Mouse (Mus musculus) hindbrain, embryonic 13.5 days (tissue): ENCODE measurements around the gene Morc2b. TPM values are rescaled to one million over a fixed set of nuclear protein-coding genes. Genes with fewer than 3 reads are reported as not detected.
"Not testable (repeated sequence)": the region's sequence is repeated elsewhere in the genome, so short reads cannot be mapped to it uniquely, and the experiment has no call there.

Experiments
- ATAC-seq: fragments of 200-750 bp; cut with Nextera tagmentation; 2 replicates; pipeline ENCODE4 v1.8.0; 2017; ENCODE audit warnings: moderate TSS enrichment; ENCODE audit not compliant: low FRiP score
- H3K27ac ChIP-seq: fragments of 300-500 bp; sonication (generic); 2 replicates; pipeline ENCODE4 v1.5.1; 2015; ENCODE audit warnings: inconsistent platforms, mild to moderate bottlenecking, moderate library complexity
- H3K27me3 ChIP-seq: fragments of 300-500 bp; sonication (generic); 2 replicates; pipeline ENCODE4 v1.6.1; 2015; ENCODE audit warnings: mild to moderate bottlenecking, inconsistent platforms
- H3K36me3 ChIP-seq: fragments of 300-500 bp; sonication (generic); 2 replicates; pipeline ENCODE4 v1.6.1; 2015; ENCODE audit warnings: mild to moderate bottlenecking, inconsistent platforms
- H3K4me1 ChIP-seq: fragments of 300-500 bp; sonication (generic); replicated peaks from 2 replicates; pipeline ENCODE4 v1.6.1; 2015; ENCODE audit warnings: inconsistent platforms
- H3K4me2 ChIP-seq: fragments of 300-500 bp; sonication (generic); 2 replicates; pipeline ENCODE4 v1.6.1; 2015; ENCODE audit warnings: inconsistent platforms, mild to moderate bottlenecking, moderate library complexity
- H3K4me3 ChIP-seq: fragments of 300-500 bp; sonication (generic); 2 replicates; pipeline ENCODE4 v1.5.1; 2015; ENCODE audit warnings: mild to moderate bottlenecking, inconsistent platforms
- H3K9ac ChIP-seq: fragments of 300-500 bp; sonication (generic); 2 replicates; pipeline ENCODE4 v1.6.1; 2015; ENCODE audit warnings: mild to moderate bottlenecking, inconsistent platforms
- H3K9me3 ChIP-seq: fragments of 300-500 bp; sonication (generic); 2 replicates; pipeline ENCODE4 v1.6.1; 2016; ENCODE audit warnings: inconsistent platforms
- WGBS: fragments of 180-500 bp; shearing (Covaris S2); methylation state at CpG from one replicate; pipeline ENCODE4 v1.1.7; 2015; 5-methylcytosine and 5-hydroxymethylcytosine counted together
- polyA plus RNA-seq: library from polyadenylated mRNA; unstranded; fragments of >200 nt; fragmentation: Nextera tagmentation; extraction: Ambion mirVana; gene quantifications from 2 replicates; pipeline ENCODE4 v1.2.1, GENCODE M21; 2015

The Morc2b gene
- polyA plus RNA-seq, result 0.63 and 0.77 TPM in 2 replicates

DNA sequence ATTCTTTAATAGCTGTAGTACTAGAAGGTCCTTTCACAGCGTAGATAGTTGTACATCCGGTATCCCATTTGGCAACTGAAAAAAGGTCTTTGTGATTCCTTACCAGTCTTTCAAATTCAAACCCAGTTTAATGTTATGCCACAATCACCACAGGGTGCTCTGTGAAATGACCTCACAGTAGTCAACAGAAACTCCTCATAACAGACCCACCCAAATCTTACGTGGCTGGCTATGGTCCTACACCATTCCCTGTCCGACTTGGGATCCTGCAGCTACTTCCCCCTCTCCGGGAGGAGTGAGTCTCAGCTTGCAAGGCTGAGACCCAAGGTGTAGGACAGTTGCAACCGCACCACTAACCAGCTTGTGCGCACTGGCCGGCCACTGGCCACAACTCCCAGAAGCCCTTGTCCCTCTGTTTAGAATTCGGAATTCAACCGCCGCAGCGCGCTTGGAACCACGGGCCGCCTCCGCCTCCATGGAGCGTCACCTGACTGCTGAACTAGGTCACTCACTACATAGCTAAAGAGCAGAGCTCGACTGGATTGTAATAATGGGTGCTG lies at the start of gene Morc2b:
Morc2b (minus strand) TSS at position 423 of the 560 bp plus-strand sequence.
- Histone ChIP-seq H3K36me3 (no peaks in the 10 kb centered on the region), H3K4me3 (no peak within 1 kb of the TSS), H3K27ac (no peak within 1 kb of the TSS), H3K4me2 (no peak within 1 kb of the TSS), H3K9ac (no peak within 1 kb of the TSS), H3K9me3 (peaks cover 15% of the 10 kb centered on the region), H3K27me3 (peaks cover 4% of the 10 kb centered on the region; the same call in 1 of the 2 replicates), H3K4me1 (no peaks in the 10 kb centered on the region)
- no peak for ATAC-seq
- 82% methylated on average over 18 of the region's 18 CpGs for WGBS

DNA sequence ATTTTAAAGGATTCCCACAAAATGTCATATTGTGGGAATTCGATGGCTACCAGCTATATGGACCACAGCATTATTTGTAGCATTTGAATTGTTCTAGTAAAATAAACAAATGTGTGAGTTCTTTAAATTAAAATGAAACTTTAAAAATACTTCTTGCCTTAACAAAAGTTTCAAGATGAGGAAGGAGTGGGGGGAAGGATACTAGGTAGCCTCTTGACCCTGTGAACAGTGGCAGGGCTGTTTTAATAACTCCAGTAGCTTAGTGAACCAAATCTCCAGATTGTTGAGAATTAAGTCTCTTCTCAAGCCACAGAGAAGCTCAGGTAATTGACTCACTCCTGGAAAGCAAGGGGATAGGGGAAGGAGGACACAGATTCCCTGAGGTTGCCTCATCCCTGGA lies 28.7 kb upstream of the Morc2b start, which contains the start of gene Olfr55:
Olfr55 (plus strand) TSS at position 301 of the 400 bp plus-strand sequence.
- not testable (repeated sequence) for H3K27me3 ChIP-seq, H3K9me3 ChIP-seq, H3K9ac ChIP-seq, H3K4me1 ChIP-seq, H3K36me3 ChIP-seq, H3K4me2 ChIP-seq, ATAC-seq, H3K4me3 ChIP-seq, H3K27ac ChIP-seq
- 80% methylated on average over 1 of the region's 1 CpGs for WGBS

DNA sequence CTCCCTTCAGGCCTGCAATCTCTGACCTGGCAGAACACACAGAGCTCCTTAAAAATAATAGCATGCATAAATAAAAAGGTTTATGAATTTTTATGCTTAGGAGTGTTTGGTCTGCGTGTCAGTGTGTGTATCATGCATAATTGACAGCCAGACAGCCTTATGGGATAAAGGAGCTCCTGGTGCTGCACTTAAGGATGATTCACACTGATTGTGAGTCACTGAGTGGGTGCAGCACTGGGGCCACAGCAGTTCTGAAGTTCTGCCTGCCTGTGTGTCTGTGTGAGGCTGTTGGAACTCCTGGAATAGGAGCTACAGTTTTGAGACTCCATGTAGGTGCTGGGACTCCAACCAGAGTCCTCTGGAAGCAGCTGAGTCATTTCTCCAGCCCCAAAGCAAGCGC lies 13.2 kb downstream of the Morc2b start:
- Histone ChIP-seq H3K36me3 (no peaks in the 10 kb centered on the region), H3K4me1 (no peaks in the 10 kb centered on the region), H3K27ac (no peak overlapping the region), H3K9ac (no peak overlapping the region), H3K27me3 (no peaks in the 10 kb centered on the region), H3K4me2 (no peak overlapping the region), H3K9me3 (no peaks in the 10 kb centered on the region), H3K4me3 (no peak overlapping the region)
- no peak for ATAC-seq
- WGBS, result 63% methylated on average over 2 of the region's 2 CpGs

- H3K9me3 ChIP-seq, result no peaks in the 10 kb centered on the region; the same call in 1 of the 2 replicates
- no peaks in the 10 kb centered on the region for H3K4me1 ChIP-seq
- no peak overlapping the region for H3K4me3 ChIP-seq
- H3K27ac ChIP-seq, result no peak overlapping the region
- ATAC-seq, result no peak
- no peaks in the 10 kb centered on the region for H3K27me3 ChIP-seq
- no peaks in the 10 kb centered on the region for H3K36me3 ChIP-seq
- no peak overlapping the region for H3K9ac ChIP-seq
- H3K4me2 ChIP-seq, result no peak overlapping the region
These were observed 14.9 kb downstream of the Morc2b start for GRCm38 (mm10) chr17:33124546-33124945.

- Histone ChIP-seq H3K9ac (no peak overlapping the region), H3K27me3 (no peaks in the 10 kb centered on the region), H3K4me3 (no peak overlapping the region), H3K9me3 (no peaks in the 10 kb centered on the region), H3K27ac (no peak overlapping the region), H3K4me2 (no peak overlapping the region), H3K36me3 (peaks cover 8% of the 10 kb centered on the region), H3K4me1 (peaks cover 16% of the 10 kb centered on the region)
- no peak for ATAC-seq
- 95% methylated on average over 2 of the region's 2 CpGs for WGBS
These were observed 42.1 kb downstream of the Morc2b start for GRCm38 (mm10) chr17:33097396-33097795.

DNA sequence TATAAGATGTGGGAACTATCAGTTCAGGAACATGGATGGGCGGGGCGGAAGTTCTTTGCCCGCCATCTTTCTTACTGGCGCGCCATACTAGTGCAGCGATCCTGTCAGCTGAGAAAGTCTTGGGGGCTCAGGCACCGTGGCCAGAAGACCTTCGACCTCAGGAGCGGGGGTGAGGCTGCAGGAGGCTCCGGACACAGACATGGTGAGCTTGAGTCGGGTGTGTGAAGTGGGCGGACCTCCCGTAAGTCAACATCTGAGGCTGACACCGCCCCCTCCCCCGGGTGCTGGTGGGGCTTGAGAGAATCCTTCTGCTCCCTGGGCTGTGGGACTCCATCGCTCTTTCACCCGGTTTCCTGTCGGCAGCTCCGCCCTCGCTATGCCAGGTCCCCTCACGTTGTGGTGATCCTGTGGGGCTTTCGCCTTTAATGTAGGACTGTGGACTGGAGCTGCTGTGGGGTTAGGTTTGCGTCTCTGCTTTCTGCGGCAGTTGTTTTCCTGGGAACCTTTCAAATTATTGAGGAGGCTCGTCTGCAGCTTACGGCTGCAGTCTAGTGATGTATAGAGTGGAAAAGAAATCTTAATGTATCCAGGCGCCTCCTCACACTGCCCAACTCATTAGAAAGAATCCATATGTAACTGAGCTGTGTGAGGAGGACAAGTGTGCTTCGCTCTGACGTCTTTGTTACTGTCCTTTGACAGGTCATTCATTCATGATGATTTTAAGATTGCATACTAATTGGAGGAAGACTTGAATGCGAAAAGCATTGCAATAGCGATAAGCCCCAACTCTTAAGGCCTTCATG lies 46.9 kb downstream of the Morc2b start:
- Histone ChIP-seq H3K36me3 (peaks cover 8% of the 10 kb centered on the region), H3K9ac (peak overlapping the region; percentile 82), H3K4me1 (peaks cover 23% of the 10 kb centered on the region), H3K4me2 (peak overlapping the region; percentile 70), H3K4me3 (peak overlapping the region; percentile 71), H3K27me3 (no peaks in the 10 kb centered on the region), H3K9me3 (no peaks in the 10 kb centered on the region), H3K27ac (peak overlapping the region; percentile 89)
- WGBS, result 3% methylated on average over 31 of the region's 31 CpGs
- peak; percentile 72 for ATAC-seq

- Histone ChIP-seq H3K4me2 (peak overlapping the region; percentile 70), H3K27ac (peak overlapping the region; percentile 89; the same call in 1 of the 2 replicates), H3K9me3 (no peaks in the 10 kb centered on the region), H3K36me3 (peaks cover 8% of the 10 kb centered on the region), H3K4me1 (peaks cover 23% of the 10 kb centered on the region), H3K27me3 (peaks cover 1% of the 10 kb centered on the region; the same call in 1 of the 2 replicates), H3K4me3 (peak overlapping the region; percentile 71; the same call in 1 of the 2 replicates), H3K9ac (no peak overlapping the region)
- ATAC-seq, result no peak
- 64% methylated on average over 1 of the region's 1 CpGs for WGBS
These were observed 47.9 kb downstream of the Morc2b start for GRCm38 (mm10) chr17:33091630-33092029.

- Histone ChIP-seq H3K4me1 (peaks cover 18% of the 10 kb centered on the region), H3K9me3 (no peaks in the 10 kb centered on the region), H3K4me2 (peak within 1 kb of the TSS; percentile 67), H3K36me3 (no peaks in the 10 kb centered on the region), H3K4me3 (peak within 1 kb of the TSS; percentile 60), H3K27me3 (peaks cover 6% of the 10 kb centered on the region; the same call in 1 of the 2 replicates), H3K9ac (peak within 1 kb of the TSS; percentile 77), H3K27ac (peak within 1 kb of the TSS; percentile 90)
- peak; percentile 92 for ATAC-seq
- 6% methylated on average over 34 of the region's 34 CpGs for WGBS
These were observed 50.1 kb downstream of the Morc2b start, which contains the start of gene Zfp563 for GRCm38 (mm10) chr17:33089220-33089949. Gene Zfp563, plus strand, starts transcription at chr17:33089310.

- no peaks in the 10 kb centered on the region for H3K9me3 ChIP-seq
- no peaks in the 10 kb centered on the region for H3K36me3 ChIP-seq
- WGBS, result 52% methylated on average over 1 of the region's 1 CpGs
- H3K4me3 ChIP-seq, result no peak within 1 kb of the TSS
- H3K27me3 ChIP-seq, result 0 out of 2 replicates have a peak, but pooled peaks cover 6% of the 10 kb centered on the region
- ATAC-seq, result no peak
- H3K4me1 ChIP-seq, result no peaks in the 10 kb centered on the region
- H3K4me2 ChIP-seq, result no peak within 1 kb of the TSS
- no peak within 1 kb of the TSS for H3K9ac ChIP-seq
- no peak within 1 kb of the TSS for H3K27ac ChIP-seq
These were observed 71.5 kb downstream of the Morc2b start, which contains the start of gene 4921501E09Rik for GRCm38 (mm10) chr17:33067958-33068357. Gene 4921501E09Rik, minus strand, starts transcription at chr17:33068058.

Other genes with a start within 250 kb of the Morc2b start
- 7.4 and 7.8 TPM in 2 replicates for gene Zfp870, start 248.0 kb downstream of the Morc2b start, polyA plus RNA-seq
- gene Cyp4f14, start 222.3 kb downstream of the Morc2b start, polyA plus RNA-seq, result not detected in 2 replicates
- 9.5 and 10.9 TPM in 2 replicates for gene Cyp4f13, start 192.3 kb downstream of the Morc2b start, polyA plus RNA-seq
- gene Zfp472, start 173.9 kb downstream of the Morc2b start, polyA plus RNA-seq, result 8.5 and 8.8 TPM in 2 replicates
- gene Zfp952, start 146.6 kb downstream of the Morc2b start, polyA plus RNA-seq, result 19.8 and 22.7 TPM in 2 replicates
- gene Zfp763, start 106.3 kb downstream of the Morc2b start, polyA plus RNA-seq, result 25.5 and 26.5 TPM in 2 replicates
- gene 4921501E09Rik, start 71.6 kb downstream of the Morc2b start, polyA plus RNA-seq, result not detected in 2 replicates
- gene Zfp563, start 50.4 kb downstream of the Morc2b start, polyA plus RNA-seq, result 21.4 and 23.8 TPM in 2 replicates
- 0.04 and 0.06 TPM in 2 replicates for gene Olfr55, start 28.8 kb upstream of the Morc2b start, polyA plus RNA-seq
- gene Olfr239, start 51.6 kb upstream of the Morc2b start, polyA plus RNA-seq, result not detected in 2 replicates
- gene Olfr1564, start 82.0 kb upstream of the Morc2b start, polyA plus RNA-seq, result 0.08 and 0.09 TPM in 2 replicates
- gene Zfp955a, start 115.5 kb upstream of the Morc2b start, polyA plus RNA-seq, result 23.0 and 23.3 TPM in 2 replicates
- 0.05 TPM in 1 of 2 replicates, not detected in the other for gene Olfr63, start 125.0 kb upstream of the Morc2b start, polyA plus RNA-seq
- gene Zfp955b, start 149.9 kb upstream of the Morc2b start, polyA plus RNA-seq, result 18.4 and 18.6 TPM in 2 replicates
- gene Zfp81, start 219.2 kb upstream of the Morc2b start, polyA plus RNA-seq, result 14.2 and 15.6 TPM in 2 replicates